Mouse (Mus musculus): ENCODE results near the gene Ifit1.

- TF ChIP-seq CTCF (IDR thresholded peaks at IDR 0.05; ENCODE audit: low read depth) (no peak), EP300 (optimal IDR thresholded peaks at IDR 0.05) (no peak)
Measured at GRCm38 (mm10) chr19:34655227-34655805, 14.6 kb downstream of the Ifit1 start.

All from stomach, postnatal 0 days (tissue).